ENCODE assay signal across 21 mouse cellular contexts in the genomic region with DNA sequence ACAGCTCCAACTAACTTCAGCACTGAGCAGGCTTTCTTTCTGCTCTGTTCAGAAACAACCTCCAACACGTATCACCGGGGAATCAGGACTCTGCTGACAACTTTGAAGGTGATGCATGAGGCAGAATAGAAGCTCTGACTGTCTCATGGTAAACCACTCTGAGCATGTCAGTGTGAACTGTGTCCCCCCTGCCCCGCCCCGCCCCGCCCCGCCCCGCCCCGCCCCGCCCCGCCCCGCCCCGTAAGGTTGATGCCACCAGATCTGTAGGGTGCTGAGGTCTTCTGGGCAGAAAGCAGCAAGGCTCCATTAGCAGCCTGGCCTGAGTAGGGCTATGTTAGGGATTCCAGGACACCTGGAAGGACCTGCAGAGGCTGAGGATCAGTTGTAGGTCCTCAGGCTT. TPM values are rescaled to one million over a fixed set of nuclear protein-coding genes. Genes with fewer than 3 reads are reported as not detected.
"Had no signal": no experiment of that assay in that cellular context is flagged by ENCODE, and none has a peak within 500 bp of the region (broad histone marks: within the 10 kb centered on the region; RNA-seq: fewer than 3 reads in every experiment).

No protein-coding gene starts in this region.

- H3K27ac ChIP-seq: midbrain, embryonic 10.5 days; midbrain, embryonic 12.5 days; neural tube, embryonic 13.5 days; neural tube, embryonic 15.5 days had no signal

- ATAC-seq: midbrain, embryonic 16.5 days had no signal

- H3K36me3 ChIP-seq: midbrain, embryonic 10.5 days; midbrain, embryonic 12.5 days had no signal

- H3K4me1 ChIP-seq: midbrain, embryonic 10.5 days; midbrain, embryonic 12.5 days; neural tube, embryonic 13.5 days; neural tube, embryonic 15.5 days had no signal

- H3K9ac ChIP-seq: lung, embryonic 14.5 days; midbrain, embryonic 12.5 days; neural tube, embryonic 13.5 days; neural tube, embryonic 15.5 days had no signal

- H3K4me2 ChIP-seq: lung, embryonic 14.5 days; midbrain, embryonic 12.5 days; neural tube, embryonic 13.5 days; neural tube, embryonic 15.5 days had no signal

- H3K4me3 ChIP-seq: midbrain, embryonic 10.5 days; midbrain, embryonic 12.5 days; myocyte; neural tube, embryonic 13.5 days; neural tube, embryonic 15.5 days had no signal

- H3K9me3 ChIP-seq: midbrain, embryonic 10.5 days; midbrain, embryonic 12.5 days; neural tube, embryonic 13.5 days; neural tube, embryonic 15.5 days had no signal

- H3K27me3 ChIP-seq: midbrain, embryonic 12.5 days; neural tube, embryonic 13.5 days; neural tube, embryonic 15.5 days had no signal

- DNase-seq: lung, adult 18-20 months; lung, embryonic 14.5 days; lung, postnatal 10 days; lung, postnatal 4 days; midbrain, embryonic 14.5 days; retina, postnatal 1 day; right cerebral cortex, adult 18-20 months; right cerebral cortex, postnatal 25 days; right cerebral cortex, postnatal 4 days; spleen, adult 18-20 months; thymus, adult 18-20 months; thymus, postnatal 25 days; thymus, postnatal 4 days had no signal

RNA-seq across cellular contexts. Expression of gene Chdh, which starts 57.9 kb away (rescaled TPM):
- polyA plus RNA-seq: midbrain, embryonic 10.5 days; myocyte; neural tube, embryonic 11.5 days had no signal

RNA-seq across cellular contexts. Expression of gene Il17rb, which starts 58.1 kb away (rescaled TPM):
- total RNA-seq: megakaryocyte-erythroid progenitor cell, adult 5-6 weeks had no signal
